Mouse (Mus musculus): ENCODE results near the gene Stau1.
A peak's percentile ranks its signal among the peaks of the same experiment; 100 is the strongest.

Gene Stau1

GRCm38 (mm10) chr2:166910536-166910935, 85.6 kb downstream of the Stau1 start:
- DNase-seq (ENCODE audit: low spot score), result no peak

- no peak for DNase-seq (ENCODE audit: low spot score)
Observed at GRCm38 (mm10) chr2:166909729-166910128, 86.4 kb downstream of the Stau1 start.

- no peak for DNase-seq (ENCODE audit: low spot score)
Observed at GRCm38 (mm10) chr2:166906523-166907182, 89.4 kb downstream of the Stau1 start.

GRCm38 (mm10) chr2:166905711-166906522, 90.2 kb downstream of the Stau1 start, which contains the start of gene Cse1l:
Cse1l (plus strand) TSS chr2:166906040.
- DNase-seq (ENCODE audit: low spot score), result peak; percentile 95

GRCm38 (mm10) chr2:166903719-166904282, 92.3 kb downstream of the Stau1 start:
- no peak for DNase-seq (ENCODE audit: low spot score)

GRCm38 (mm10) chr2:166900792-166901505, 95.2 kb downstream of the Stau1 start:
- DNase-seq (ENCODE audit: low spot score), result no peak

- no peak for DNase-seq (ENCODE audit: low spot score)
Observed at GRCm38 (mm10) chr2:166899746-166900145, 96.4 kb downstream of the Stau1 start.

- no peak for DNase-seq (ENCODE audit: low spot score)
Observed at GRCm38 (mm10) chr2:166899161-166899560, 96.9 kb downstream of the Stau1 start.
